Mouse (Mus musculus) kidney, adult 2 months (tissue): Measurements from ENCODE around the gene Hspb7.

Source experiments
- CTCF ChIP-seq: fragments of 200-500 bp; conservative IDR thresholded peaks from 2 replicates; pipeline ENCODE4 v1.5.1; 2011; ENCODE audit warnings: low read depth, mild to moderate bottlenecking, control low read depth, low read length, moderate library complexity, mixed read lengths; ENCODE audit not compliant: insufficient read depth, insufficient read length
- POLR2A ChIP-seq: fragments of 200-500 bp; IDR thresholded peaks from one replicate; pipeline ENCODE4 v1.6.1; 2011; ENCODE audit warnings: low read depth, low read length, control low read depth

DNA sequence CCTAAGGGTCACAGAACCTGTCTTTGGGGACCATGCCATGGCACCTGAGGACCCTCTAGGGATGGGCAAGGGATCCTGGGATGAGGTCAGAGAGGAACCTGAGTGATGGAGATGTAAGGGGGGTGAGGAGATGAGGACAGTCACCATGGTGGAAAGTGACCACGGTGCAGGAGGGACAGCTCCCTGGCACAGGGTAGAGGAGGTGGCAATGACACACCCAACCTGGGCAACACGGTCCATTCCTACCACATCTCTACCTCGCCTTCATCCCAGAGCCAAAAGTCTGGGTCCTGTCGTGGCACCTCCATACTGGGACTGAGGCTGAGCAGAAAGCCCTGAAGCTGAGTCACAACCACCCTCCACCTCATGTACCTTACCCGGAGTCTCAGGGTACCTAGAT lies 2.3 kb downstream of the Hspb7 start:
- TF ChIP-seq CTCF (no peak), POLR2A (no peak)
